Mouse (Mus musculus) embryonic fibroblast, embryonic 13.5 days (primary cell): Measurements from ENCODE around the gene Palm3. TPM values are rescaled to one million over a fixed set of nuclear protein-coding genes. Genes with fewer than 3 reads are reported as not detected.

Source experiments
- H3K27ac ChIP-seq: 2 replicates; pipeline ENCODE4 v1.5.1; 2012; ENCODE audit warnings: low read length, control low read depth, inconsistent platforms; ENCODE audit not compliant: insufficient read depth
- H3K4me1 ChIP-seq: 2 replicates; pipeline ENCODE4 v1.6.1; 2011; ENCODE audit warnings: low read length; ENCODE audit not compliant: control insufficient read depth, insufficient read depth
- H3K4me3 ChIP-seq: 2 replicates; pipeline ENCODE4 v1.5.1; 2011; ENCODE audit warnings: mild to moderate bottlenecking, control low read depth, low read length; ENCODE audit not compliant: insufficient read depth
- CTCF ChIP-seq: IDR thresholded peaks from 2 replicates; pipeline ENCODE4 v1.5.1; 2011; ENCODE audit warnings: mild to moderate bottlenecking, control low read depth, low read length, moderate library complexity, borderline replicate concordance; ENCODE audit not compliant: insufficient read depth
- POLR2A ChIP-seq: IDR thresholded peaks from 2 replicates; pipeline ENCODE4 v1.6.1; 2011; ENCODE audit warnings: low read depth, mild to moderate bottlenecking, control low read depth, low read length, moderate library complexity
- polyA plus RNA-seq: library from polyadenylated mRNA; stranded (reverse); fragments of >200 nt; gene quantifications from 2 replicates; pipeline ENCODE4 v1.2.4, GENCODE M21; 2011; ENCODE audit warnings: low read depth; ENCODE audit not compliant: missing spikeins, insufficient read length

The Palm3 gene
- polyA plus RNA-seq, 1 experiment = 0.91 TPM

DNA sequence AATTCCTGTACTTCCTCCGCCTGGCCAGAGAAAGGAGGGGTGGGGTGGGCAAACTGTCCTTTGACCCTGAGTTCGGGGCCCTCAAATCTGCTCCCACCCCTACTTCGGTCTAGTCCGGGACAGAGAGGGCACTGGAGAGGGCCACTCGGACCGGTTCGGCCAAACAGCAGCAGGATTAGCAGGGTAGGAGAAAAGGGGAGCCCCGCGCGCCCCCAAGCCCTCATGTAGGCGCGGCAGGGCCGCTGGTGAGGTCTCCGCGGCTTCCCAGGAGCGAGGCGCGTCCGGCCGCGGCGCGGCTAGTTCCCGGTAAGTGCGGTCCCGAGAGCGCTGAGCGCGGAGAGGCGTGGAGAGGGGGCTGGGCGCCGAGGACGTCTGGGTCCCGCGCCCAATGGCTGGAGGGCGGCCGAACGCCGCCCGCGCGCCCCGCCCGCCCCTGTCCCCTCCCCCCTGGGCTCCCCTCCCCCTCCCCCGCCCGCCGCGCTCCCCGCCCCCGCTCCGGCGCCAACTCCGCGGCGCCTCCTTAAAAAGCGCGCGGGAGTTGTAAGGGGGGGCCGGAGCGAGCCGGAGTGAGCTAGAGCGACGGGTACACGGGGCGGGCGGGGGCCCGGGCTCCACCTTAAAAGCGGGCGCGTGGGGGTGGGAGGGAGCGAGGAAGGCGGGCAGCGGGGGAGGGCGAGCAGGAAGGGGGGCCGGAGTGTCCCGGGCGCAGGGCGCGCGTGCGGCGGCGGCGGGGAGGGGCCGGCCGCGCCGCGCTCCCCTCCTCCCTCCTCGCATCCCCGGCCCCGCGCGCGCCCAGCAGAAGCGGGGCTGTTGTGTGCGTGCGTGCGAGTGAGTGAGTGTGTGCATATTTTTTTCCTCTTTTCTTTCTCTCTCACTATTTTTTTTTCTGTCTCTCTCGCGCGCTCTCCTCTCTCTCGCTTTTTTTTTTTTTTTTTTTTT, 24.4 kb upstream of the Palm3 start:
- no peak for TF ChIP-seq CTCF
- TF ChIP-seq POLR2A = peak; percentile 92
- peak overlapping the region; percentile 68 for H3K4me3 ChIP-seq
- H3K4me1 ChIP-seq = peaks cover 3% of the 10 kb centered on the region; the same call in 1 of the 2 replicates
- H3K27ac ChIP-seq = peak overlapping the region; percentile 95

DNA sequence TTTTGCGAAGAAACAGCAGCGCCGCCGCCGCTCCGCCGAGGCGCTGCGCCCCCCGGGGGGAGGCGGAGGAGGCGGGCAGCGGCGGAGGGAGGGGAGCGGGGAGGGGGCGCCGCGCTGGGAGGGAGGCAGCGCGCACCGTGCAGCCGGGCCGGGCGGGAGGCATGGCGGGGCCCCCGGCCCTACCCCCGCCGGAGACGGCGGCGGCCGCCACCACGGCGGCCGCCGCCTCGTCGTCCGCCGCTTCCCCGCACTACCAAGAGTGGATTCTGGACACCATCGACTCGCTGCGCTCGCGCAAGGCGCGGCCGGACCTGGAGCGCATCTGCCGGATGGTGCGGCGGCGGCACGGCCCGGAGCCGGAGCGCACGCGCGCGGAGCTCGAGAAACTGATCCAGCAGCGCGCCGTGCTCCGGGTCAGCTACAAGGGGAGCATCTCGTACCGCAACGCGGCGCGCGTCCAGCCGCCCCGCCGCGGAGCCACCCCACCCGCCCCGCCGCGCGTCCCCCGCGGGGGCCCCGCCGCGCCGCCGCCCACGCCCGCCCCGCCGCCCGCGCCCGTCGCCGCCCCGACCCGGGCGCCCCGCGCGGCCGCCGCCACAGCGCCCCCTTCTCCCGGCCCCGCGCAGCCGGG, 23.6 kb upstream of the Palm3 start, which contains the start of gene Samd1:
Gene Samd1 (plus strand): TSS at position 162 of the 631 bp plus-strand sequence.
- peak within 1 kb of the TSS; percentile 95 for H3K27ac ChIP-seq
- TF ChIP-seq POLR2A = no peak
- no peak for TF ChIP-seq CTCF
- peak within 1 kb of the TSS; percentile 81 for H3K4me3 ChIP-seq
- peaks cover 3% of the 10 kb centered on the region; the same call in 1 of the 2 replicates for H3K4me1 ChIP-seq

GRCm38 (mm10) chr8:83998231-83999056, 22.8 kb upstream of the Palm3 start:
- peak overlapping the region; percentile 81 for H3K4me3 ChIP-seq
- H3K27ac ChIP-seq = peak overlapping the region; percentile 31; the same call in 1 of the 2 replicates
- TF ChIP-seq POLR2A (no peak), CTCF (0 out of 2 replicates have a peak, but pooled peaks have one; percentile 8)
- peaks cover 5% of the 10 kb centered on the region; the same call in 1 of the 2 replicates for H3K4me1 ChIP-seq

DNA sequence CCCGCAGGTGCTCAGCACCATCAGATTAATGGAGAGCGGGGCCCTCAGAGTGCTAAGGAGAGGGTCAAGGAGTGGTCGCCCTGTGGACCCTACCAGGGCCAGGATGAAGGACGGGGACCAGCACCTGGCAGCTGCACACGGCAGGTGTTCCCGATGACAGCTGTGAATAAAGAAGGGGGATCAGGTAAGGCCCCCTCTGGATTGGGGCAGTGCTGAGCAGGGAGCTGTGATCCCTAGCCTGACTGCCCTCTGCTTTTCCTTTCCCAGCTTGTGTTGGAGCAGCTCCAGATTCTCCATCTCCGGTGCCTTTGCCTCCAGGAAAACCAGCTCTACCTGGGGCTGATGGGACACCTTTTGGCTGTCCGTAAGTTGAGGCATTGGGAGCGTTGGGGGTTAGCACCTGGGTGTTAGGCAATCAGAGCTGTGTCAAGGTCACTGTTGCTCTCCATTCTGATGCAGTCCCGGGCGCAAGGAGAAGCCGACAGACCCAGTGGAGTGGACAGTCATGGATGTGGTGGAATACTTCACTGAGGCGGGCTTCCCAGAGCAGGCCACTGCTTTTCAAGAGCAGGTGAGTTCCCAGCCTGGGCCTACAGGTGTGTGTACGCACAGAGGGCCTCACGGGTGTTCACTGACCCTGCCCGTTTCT, 22.1 kb upstream of the Palm3 start:
- peak overlapping the region; percentile 81 for H3K4me3 ChIP-seq
- H3K27ac ChIP-seq = no peak overlapping the region
- TF ChIP-seq POLR2A = no peak
- peaks cover 6% of the 10 kb centered on the region; the same call in 1 of the 2 replicates for H3K4me1 ChIP-seq

DNA sequence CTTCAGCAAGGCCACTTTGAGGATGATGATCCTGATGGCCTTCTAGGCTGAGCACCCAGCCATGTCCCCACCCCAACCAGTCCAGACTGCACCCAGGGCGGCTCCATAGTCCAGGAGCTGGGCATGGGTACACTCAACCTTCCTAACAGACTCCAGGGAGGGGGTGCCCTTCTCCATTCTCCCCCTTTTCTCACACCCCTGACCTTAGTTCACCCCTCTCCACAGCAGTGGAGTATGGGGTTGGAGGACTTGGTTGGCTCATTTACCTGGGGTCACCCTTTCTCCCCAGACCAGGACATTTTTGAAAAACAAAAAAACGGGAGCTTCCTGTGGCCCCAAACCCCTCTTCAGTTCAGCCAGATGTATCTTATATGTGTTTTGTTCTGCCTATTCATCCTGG, 21.4 kb upstream of the Palm3 start:
- no peak overlapping the region for H3K27ac ChIP-seq
- H3K4me3 ChIP-seq = no peak overlapping the region
- H3K4me1 ChIP-seq = peaks cover 6% of the 10 kb centered on the region; the same call in 1 of the 2 replicates
- TF ChIP-seq CTCF (no peak), POLR2A (no peak)

DNA sequence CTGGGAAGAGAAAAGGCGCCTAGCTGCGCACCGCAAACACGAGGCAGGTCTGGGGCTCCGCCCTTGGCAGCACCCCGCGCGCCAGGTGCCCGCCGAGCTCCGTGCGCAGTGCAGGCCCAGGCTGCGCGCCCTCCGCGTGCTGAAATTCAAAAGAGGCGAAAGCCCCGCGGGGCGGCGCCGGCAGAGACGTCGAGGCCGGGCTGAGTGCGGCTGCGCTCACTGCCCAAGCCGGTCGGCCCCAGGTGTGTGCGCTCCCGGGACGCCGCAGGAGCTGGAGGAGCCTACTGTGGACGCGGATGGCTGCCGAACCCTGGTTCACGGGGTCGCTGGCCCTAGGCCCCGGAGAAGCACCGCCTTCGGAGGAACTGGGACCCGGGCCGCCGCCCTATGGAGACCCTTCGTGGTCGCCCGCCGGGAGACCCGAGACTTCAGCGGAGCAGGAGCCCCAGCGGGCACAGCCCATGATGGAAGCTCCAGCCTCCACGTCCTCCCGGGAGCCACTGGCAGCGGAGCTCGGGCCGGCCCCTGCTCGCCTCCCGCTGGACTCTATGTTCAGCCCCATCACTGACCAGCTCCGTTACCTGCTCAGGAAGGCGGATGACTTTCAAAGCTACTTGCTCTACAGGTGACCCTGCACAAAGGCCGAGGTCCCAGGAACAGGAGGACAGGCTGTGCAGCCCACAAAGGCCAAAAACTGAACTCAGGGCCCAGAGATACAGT, 19.8 kb upstream of the Palm3 start, which contains the start of gene 1700067K01Rik:
Gene 1700067K01Rik (plus strand): TSS at position 222 of the 720 bp plus-strand sequence.
- Histone ChIP-seq H3K27ac (no peak within 1 kb of the TSS), H3K4me1 (peaks cover 9% of the 10 kb centered on the region; the same call in 1 of the 2 replicates), H3K4me3 (no peak within 1 kb of the TSS)

DNA sequence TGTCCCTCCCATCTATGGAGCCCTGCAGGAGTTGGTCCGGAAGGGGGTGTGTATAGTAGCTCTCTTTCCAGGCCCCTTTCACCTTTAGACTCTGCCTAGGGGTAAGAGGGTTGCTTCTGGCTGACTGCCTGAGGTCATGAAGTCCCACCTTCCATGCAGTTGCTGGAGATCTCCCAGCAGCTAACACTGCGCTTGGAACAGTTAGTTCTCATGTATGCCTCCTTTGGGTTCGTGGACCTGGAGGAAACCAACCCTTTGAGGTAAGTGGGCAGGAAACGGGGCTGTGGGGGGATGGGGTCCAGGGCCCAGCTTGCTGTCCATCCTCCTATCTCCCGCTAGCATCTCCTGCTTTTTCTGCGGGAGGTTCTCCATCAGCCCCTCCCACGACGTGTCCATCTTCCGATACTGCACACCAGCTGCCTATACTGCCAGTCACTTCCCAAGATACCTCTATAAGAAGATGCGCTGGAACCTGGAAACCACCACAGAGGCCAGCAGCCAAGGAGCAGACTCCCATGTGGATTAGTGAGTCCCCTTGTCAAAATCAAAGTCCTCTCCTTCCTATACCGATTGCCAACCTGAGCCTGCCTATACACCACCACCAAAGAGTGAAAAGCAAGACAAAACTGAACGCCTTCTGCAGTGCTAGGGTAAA, 18.2 kb upstream of the Palm3 start:
- no peak overlapping the region for H3K27ac ChIP-seq
- no peak overlapping the region for H3K4me3 ChIP-seq
- TF ChIP-seq POLR2A (peak; percentile 30; the same call in 1 of the 2 replicates), CTCF (no peak)
- peaks cover 9% of the 10 kb centered on the region; the same call in 1 of the 2 replicates for H3K4me1 ChIP-seq

More for the DNA sequence above, 19.8 kb upstream of the Palm3 start, which contains the start of gene 1700067K01Rik:
- no peak for TF ChIP-seq POLR2A
- no peak for TF ChIP-seq CTCF

GRCm38 (mm10) chr8:84003612-84004246, 17.5 kb upstream of the Palm3 start:
- TF ChIP-seq POLR2A (no peak), CTCF (no peak)
- Histone ChIP-seq H3K4me3 (peak overlapping the region; percentile 62), H3K4me1 (peaks cover 9% of the 10 kb centered on the region; the same call in 1 of the 2 replicates), H3K27ac (peak overlapping the region; percentile 90)
